Mouse (Mus musculus) gastrocnemius, postnatal 10 days (tissue): ENCODE results near the gene Sema4f. TPM values are rescaled to one million over a fixed set of nuclear protein-coding genes. Genes with fewer than 3 reads are reported as not detected.

Source experiments
- DNase-seq: peaks from one replicate; pipeline ENCODE4 v3.0.0; 2021; ENCODE audit warnings: mixed read lengths
- total RNA-seq, 2 experiments: library from RNA; stranded (reverse); gene quantifications; 2 replicates each; pipeline ENCODE4 v1.2.3; 2021

Gene Sema4f
- total RNA-seq, 2 experiments from 2014 or later: 0.47 to 0.49 TPM

- peak; percentile 54 for DNase-seq
Measured at GRCm38 (mm10) chr6:82915889-82916288, 23.7 kb downstream of the Sema4f start.

GRCm38 (mm10) chr6:82913336-82914247 lies 26.0 kb downstream of the Sema4f start:
- no peak for DNase-seq

- no peak for DNase-seq
Measured at GRCm38 (mm10) chr6:82911303-82911702, 28.3 kb downstream of the Sema4f start.

- no peak for DNase-seq
Measured at GRCm38 (mm10) chr6:82909136-82909855, 30.3 kb downstream of the Sema4f start.

- DNase-seq: no peak
Measured at GRCm38 (mm10) chr6:82908034-82908433, 31.5 kb downstream of the Sema4f start.

- no peak for DNase-seq
Measured at GRCm38 (mm10) chr6:82906985-82907384, 32.6 kb downstream of the Sema4f start.

GRCm38 (mm10) chr6:82902559-82902958 lies 37.0 kb downstream of the Sema4f start:
- DNase-seq: no peak

GRCm38 (mm10) chr6:82898745-82899144 lies 40.8 kb downstream of the Sema4f start:
- no peak for DNase-seq

- no peak for DNase-seq
Measured at GRCm38 (mm10) chr6:82898227-82898626, 41.3 kb downstream of the Sema4f start.

- no peak for DNase-seq
Measured at GRCm38 (mm10) chr6:82897311-82897710, 42.3 kb downstream of the Sema4f start.

- no peak for DNase-seq
Measured at GRCm38 (mm10) chr6:82893415-82893814, 46.2 kb downstream of the Sema4f start.

GRCm38 (mm10) chr6:82892540-82892939 lies 47.0 kb downstream of the Sema4f start:
- DNase-seq: no peak

GRCm38 (mm10) chr6:82891488-82891887 lies 48.1 kb downstream of the Sema4f start:
- no peak for DNase-seq

GRCm38 (mm10) chr6:82886330-82886729 lies 53.2 kb downstream of the Sema4f start:
- DNase-seq: peak; percentile 78

GRCm38 (mm10) chr6:82885909-82886308 lies 53.7 kb downstream of the Sema4f start:
- DNase-seq: no peak

- no peak for DNase-seq
Measured at GRCm38 (mm10) chr6:82885441-82885840, 54.1 kb downstream of the Sema4f start.

- DNase-seq: no peak
Measured at GRCm38 (mm10) chr6:82884570-82884969, 55.0 kb downstream of the Sema4f start.

GRCm38 (mm10) chr6:82881485-82882096 lies 58.0 kb downstream of the Sema4f start:
- peak; percentile 66 for DNase-seq

GRCm38 (mm10) chr6:82880807-82881206 lies 58.8 kb downstream of the Sema4f start:
- peak; percentile 27 for DNase-seq

GRCm38 (mm10) chr6:82879463-82880089 lies 60.0 kb downstream of the Sema4f start:
- DNase-seq: no peak

GRCm38 (mm10) chr6:82875509-82875935 lies 64.0 kb downstream of the Sema4f start:
- DNase-seq: no peak

GRCm38 (mm10) chr6:82872332-82872707 lies 67.2 kb downstream of the Sema4f start:
- no peak for DNase-seq
